Mouse (Mus musculus) midbrain, embryonic 10.5 days (tissue): ENCODE data around the gene Scgb3a1. TPM values are rescaled to one million over a fixed set of nuclear protein-coding genes. Genes with fewer than 3 reads are reported as not detected.

ENCODE experiments used
- DNase-seq: peaks from one replicate; pipeline ENCODE4 v3.0.0-alpha.2; 2017; ENCODE audit warnings: low spot score
- H3K27ac ChIP-seq: fragments of 300-500 bp; sonication (generic); replicated peaks from 2 replicates; pipeline ENCODE4 v1.5.1; 2016; ENCODE audit warnings: mild to moderate bottlenecking
- H3K27me3 ChIP-seq: fragments of 300-500 bp; sonication (generic); 2 replicates; pipeline ENCODE4 v1.6.1; 2016; ENCODE audit warnings: low read depth, mild to moderate bottlenecking; ENCODE audit not compliant: poor library complexity, severe bottlenecking
- H3K36me3 ChIP-seq: fragments of 300-500 bp; sonication (generic); 2 replicates; pipeline ENCODE4 v1.6.1; 2016; ENCODE audit warnings: mild to moderate bottlenecking, moderate library complexity
- H3K4me1 ChIP-seq: fragments of 300-500 bp; sonication (generic); 2 replicates; pipeline ENCODE4 v1.6.1; 2016
- H3K4me3 ChIP-seq: fragments of 300-500 bp; sonication (generic); 2 replicates; pipeline ENCODE4 v1.5.1; 2016; ENCODE audit warnings: mild to moderate bottlenecking, moderate library complexity
- H3K9me3 ChIP-seq: fragments of 300-500 bp; sonication (generic); replicated peaks from 2 replicates; pipeline ENCODE4 v1.6.1; 2016; ENCODE audit warnings: mild to moderate bottlenecking
- WGBS: fragments of 180-500 bp; shearing (Covaris S2); methylation state at CpG from one replicate; pipeline ENCODE4 v1.1.7; 2016; 5-methylcytosine and 5-hydroxymethylcytosine counted together
- polyA plus RNA-seq: library from polyadenylated mRNA; unstranded; fragments of >200 nt; fragmentation: Nextera tagmentation; extraction: Ambion mirVana; gene quantifications from 2 replicates; pipeline ENCODE4 v1.2.1, GENCODE M21; 2016

Scgb3a1 gene
- polyA plus RNA-seq, 1 experiment from 2014 or later = not detected

DNA sequence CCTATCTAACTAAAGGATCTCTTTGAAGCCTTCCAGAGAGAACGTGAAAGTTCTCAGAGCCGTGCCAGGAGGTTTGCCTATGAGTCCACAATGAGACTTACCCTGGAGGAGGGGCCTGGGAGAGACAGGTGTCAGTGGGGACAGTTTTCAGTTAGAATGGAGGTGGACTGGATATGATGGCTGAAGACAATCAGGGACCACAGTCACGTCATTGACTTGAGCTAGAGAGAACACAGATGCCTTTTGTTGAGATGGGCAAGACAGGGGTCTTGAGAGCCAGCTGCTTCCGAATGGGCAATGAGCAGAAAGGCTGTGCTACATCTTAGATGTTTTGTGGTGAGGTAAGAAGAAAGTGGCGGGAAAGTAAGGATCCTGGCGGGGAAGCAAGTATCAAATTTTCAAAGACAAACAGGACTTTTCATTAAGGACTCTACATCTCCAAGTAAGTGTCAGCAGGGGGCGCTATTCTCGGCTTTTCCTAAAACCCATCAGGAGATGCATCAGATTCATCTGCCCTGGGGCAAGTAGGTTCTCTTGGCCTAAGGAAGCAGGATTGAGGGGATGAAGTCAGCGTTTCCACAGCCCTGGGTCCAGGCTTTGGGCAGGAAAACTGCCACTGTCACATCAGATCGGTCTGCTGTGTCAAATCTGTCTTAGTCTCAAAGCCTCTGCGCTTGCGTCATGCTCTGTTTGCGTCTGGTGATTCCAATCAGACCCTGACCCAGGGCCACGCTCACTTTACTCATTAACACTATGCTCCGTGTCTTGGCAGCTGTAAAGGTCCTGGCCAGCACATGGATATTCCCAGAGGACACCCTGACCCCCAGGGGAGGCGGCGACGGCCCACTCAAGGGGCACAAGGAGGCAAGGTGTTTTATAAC is 13.1 kb upstream of the Scgb3a1 start:
- 0 out of 2 replicates have a peak overlapping the region, but pooled peaks have one; percentile 23 for H3K27ac ChIP-seq
- 66% methylated on average over 18 of the region's 18 CpGs for WGBS
- no peaks in the 10 kb centered on the region for H3K9me3 ChIP-seq
- no peaks in the 10 kb centered on the region for H3K27me3 ChIP-seq
- H3K4me1 ChIP-seq = peaks cover 12% of the 10 kb centered on the region
- no peaks in the 10 kb centered on the region for H3K36me3 ChIP-seq
- DNase-seq = no peak
- H3K4me3 ChIP-seq = no peak overlapping the region

DNA sequence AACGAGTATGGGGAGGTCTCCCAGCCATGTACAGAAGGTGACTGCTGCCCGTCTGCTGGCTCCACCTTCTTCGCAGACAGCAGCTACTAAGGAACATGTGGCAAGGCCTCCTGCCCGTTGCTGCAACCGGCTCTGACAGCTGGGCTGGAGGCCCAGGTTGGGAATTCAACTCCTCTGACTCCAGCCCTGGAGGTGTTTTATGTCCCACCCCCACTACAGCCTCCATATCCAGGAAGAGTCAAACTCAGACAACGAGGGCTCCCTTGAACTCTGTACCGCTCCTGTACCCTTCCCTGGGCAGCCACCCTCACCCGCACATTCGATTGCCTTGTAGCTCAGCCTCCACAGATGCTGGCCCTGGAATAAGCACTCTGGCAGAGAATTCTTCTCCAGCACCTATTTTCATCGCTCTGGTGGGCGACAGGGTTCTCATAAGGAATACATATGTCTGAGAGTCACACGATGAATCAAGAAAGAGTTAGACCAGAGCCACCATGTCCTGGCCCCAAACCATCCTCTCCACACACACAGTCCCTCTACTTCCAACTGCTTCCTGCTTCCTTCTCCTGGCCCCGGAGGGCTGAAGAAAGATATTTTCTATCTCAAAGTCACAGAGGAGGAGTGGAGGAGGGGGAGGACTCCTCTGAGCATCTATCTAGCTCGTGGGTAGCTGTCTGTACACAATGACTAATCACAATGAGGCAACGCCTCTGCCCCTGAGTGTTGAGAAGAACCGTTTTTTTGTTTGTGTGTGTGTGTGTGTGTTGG is 12.2 kb upstream of the Scgb3a1 start:
- 0 out of 2 replicates have a peak overlapping the region, but pooled peaks have one; percentile 23 for H3K27ac ChIP-seq
- H3K27me3 ChIP-seq = no peaks in the 10 kb centered on the region
- peaks cover 12% of the 10 kb centered on the region for H3K4me1 ChIP-seq
- no peak overlapping the region for H3K4me3 ChIP-seq
- no peak for DNase-seq
- H3K36me3 ChIP-seq = no peaks in the 10 kb centered on the region
- H3K9me3 ChIP-seq = no peaks in the 10 kb centered on the region
- WGBS = 86% methylated on average over 16 of the region's 16 CpGs

DNA sequence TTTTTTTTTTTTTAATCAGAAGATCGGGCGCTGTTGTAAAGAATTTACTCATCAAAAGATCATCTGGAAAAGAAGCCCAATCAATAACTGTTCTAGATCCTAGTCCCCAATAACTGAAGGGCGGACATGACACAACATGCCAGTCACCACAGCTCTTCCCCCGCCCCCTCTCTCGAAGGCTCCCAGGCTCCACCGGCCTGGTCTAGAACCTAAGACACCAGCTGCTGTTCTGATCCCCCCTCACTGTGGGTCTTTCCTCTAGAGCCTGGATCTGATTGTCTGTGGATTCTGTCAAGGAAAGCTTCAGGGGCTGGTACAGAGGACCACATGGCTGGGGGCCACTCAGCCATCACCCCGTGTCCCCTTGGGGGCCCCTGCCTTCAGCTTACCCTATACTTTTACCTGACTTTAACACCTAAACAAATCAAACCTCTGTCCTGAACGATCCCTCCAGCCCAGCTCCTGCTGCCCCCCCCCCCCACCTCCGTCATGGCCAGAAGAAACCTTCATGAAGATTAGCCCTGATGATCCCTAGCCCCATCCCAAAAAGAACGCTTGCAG is 11.6 kb upstream of the Scgb3a1 start:
- Histone ChIP-seq H3K36me3 (no peaks in the 10 kb centered on the region), H3K4me1 (peaks cover 12% of the 10 kb centered on the region), H3K27ac (no peak overlapping the region), H3K4me3 (no peak overlapping the region), H3K9me3 (no peaks in the 10 kb centered on the region), H3K27me3 (no peaks in the 10 kb centered on the region)
- WGBS = 89% methylated on average over 10 of the region's 10 CpGs
- no peak for DNase-seq

DNA sequence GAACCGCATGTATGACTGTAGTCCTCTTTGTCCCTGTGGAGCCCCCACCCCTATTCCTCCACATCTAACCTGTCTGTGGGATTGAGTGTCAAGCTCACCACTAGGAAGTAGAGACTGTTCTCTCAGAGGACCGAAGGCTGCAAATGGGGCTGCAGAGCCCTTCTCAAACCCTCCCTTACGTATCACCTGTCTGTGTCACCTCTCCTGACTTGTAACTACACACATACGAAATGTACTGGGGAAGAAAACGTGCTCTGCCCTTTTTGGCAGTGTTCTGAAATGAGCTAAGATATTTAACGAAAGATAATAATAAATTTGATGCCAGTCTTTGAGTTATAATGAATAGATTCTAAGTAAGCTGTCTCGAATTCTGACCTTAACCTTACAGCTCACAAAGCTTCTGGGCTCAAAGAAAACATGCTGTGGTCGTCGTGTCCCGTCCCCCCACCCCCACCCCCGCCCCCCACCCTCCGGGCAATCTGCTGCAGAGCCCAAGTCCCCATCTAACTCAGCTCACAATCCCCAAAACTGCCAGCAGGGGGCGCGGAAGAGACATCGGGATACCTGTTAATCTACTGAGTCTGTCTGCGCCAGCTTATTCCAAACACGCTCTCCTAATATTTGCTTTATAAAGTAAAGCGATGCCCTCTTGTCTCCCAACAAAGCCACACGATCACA is 10.9 kb upstream of the Scgb3a1 start:
- no peaks in the 10 kb centered on the region for H3K27me3 ChIP-seq
- no peaks in the 10 kb centered on the region for H3K36me3 ChIP-seq
- no peaks in the 10 kb centered on the region for H3K9me3 ChIP-seq
- H3K4me3 ChIP-seq = peak overlapping the region; percentile 12
- peak; percentile 85 for DNase-seq
- 27% methylated on average over 19 of the region's 19 CpGs for WGBS
- peaks cover 12% of the 10 kb centered on the region for H3K4me1 ChIP-seq
- no peak overlapping the region for H3K27ac ChIP-seq

DNA sequence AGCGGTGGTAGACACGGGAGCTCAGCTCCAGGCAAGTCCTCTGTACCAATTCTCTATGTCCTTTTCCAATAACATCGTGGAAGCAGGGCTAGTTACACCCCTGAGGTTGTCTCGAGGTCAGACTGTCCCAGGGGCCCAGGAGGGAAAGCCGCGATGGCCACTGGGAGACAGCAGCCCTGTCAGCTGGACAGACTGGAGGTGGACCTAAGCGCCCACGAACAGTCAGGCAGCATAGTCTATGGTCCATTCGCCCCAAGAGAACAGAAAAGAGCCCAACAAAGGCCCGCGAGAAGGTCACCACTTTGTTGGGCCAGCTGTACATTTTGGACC is 10.4 kb upstream of the Scgb3a1 start:
- Histone ChIP-seq H3K27me3 (no peaks in the 10 kb centered on the region), H3K27ac (no peak overlapping the region), H3K9me3 (no peaks in the 10 kb centered on the region), H3K4me1 (peaks cover 12% of the 10 kb centered on the region), H3K4me3 (peak overlapping the region; percentile 12), H3K36me3 (no peaks in the 10 kb centered on the region)
- no peak for DNase-seq
- WGBS = 45% methylated on average over 11 of the region's 11 CpGs

DNA sequence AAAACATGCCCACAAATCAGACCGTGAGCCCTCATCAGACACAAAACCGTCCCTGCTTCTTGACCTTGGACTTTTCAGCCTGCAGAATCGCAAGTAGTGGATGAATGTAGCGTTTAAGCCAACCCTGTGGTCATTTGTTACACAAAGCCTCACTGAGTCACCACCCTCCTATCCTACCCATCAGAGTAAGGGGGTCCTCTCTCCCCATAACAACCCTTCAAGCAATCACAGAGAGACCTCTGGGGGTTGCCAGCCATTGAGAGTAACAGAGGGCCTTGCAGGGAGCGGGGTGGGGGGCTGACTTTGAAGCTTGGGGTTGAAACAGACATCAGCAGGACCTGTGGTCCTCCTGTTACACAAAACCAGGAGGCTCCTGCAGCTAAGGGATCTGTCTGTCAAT is 8.8 kb upstream of the Scgb3a1 start:
- Histone ChIP-seq H3K36me3 (no peaks in the 10 kb centered on the region), H3K4me3 (no peak overlapping the region), H3K27ac (no peak overlapping the region), H3K4me1 (peaks cover 12% of the 10 kb centered on the region), H3K9me3 (no peaks in the 10 kb centered on the region), H3K27me3 (no peaks in the 10 kb centered on the region)
- DNase-seq = no peak
- WGBS = 89% methylated on average over 5 of the region's 5 CpGs

DNA sequence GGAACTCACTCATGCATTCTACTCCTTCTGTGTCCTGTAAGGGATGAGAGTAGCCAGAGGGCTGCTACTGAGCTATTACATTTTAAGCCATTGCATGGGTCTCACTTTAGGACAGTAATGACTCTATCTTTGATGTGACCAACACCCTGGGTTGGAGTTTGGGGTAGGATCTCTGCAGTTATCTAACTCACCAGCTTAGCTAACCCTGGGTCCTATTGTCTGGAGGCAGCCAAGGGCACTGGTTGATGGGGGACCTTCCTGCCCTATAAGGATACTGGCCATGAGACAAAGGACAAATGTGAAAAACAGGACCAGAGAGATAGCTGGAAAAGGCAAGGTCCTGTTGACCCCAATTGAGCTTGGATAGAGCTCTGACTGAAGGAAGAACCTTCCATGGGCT is 7.9 kb upstream of the Scgb3a1 start:
- Histone ChIP-seq H3K27ac (no peak overlapping the region), H3K27me3 (no peaks in the 10 kb centered on the region), H3K36me3 (no peaks in the 10 kb centered on the region), H3K4me3 (no peak overlapping the region), H3K4me1 (peaks cover 12% of the 10 kb centered on the region), H3K9me3 (no peaks in the 10 kb centered on the region)
- DNase-seq = no peak

DNA sequence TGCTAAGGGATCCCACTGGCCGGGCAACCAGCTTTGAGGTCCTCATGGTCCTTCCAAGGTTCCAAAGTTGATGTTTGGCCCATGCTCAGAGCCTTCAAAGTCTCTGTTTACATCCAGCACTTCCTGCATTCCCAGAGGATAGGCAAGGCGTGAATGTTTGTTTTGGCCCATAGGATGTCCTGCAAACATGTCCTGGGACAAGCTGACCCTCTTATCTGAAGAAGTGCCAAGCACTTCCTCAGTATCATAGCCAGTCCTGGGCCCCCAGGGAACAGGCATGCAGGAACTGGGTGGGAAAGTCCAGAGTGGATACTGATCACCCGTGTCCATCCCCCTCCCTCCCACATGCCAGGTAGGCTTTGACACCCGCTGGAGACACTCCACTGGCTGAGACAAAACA is 5.3 kb upstream of the Scgb3a1 start:
- Histone ChIP-seq H3K36me3 (no peaks in the 10 kb centered on the region), H3K4me3 (no peak overlapping the region), H3K9me3 (no peaks in the 10 kb centered on the region), H3K27me3 (no peaks in the 10 kb centered on the region), H3K4me1 (peaks cover 4% of the 10 kb centered on the region), H3K27ac (no peak overlapping the region)
- WGBS = 85% methylated on average over 4 of the region's 4 CpGs
- no peak for DNase-seq

DNA sequence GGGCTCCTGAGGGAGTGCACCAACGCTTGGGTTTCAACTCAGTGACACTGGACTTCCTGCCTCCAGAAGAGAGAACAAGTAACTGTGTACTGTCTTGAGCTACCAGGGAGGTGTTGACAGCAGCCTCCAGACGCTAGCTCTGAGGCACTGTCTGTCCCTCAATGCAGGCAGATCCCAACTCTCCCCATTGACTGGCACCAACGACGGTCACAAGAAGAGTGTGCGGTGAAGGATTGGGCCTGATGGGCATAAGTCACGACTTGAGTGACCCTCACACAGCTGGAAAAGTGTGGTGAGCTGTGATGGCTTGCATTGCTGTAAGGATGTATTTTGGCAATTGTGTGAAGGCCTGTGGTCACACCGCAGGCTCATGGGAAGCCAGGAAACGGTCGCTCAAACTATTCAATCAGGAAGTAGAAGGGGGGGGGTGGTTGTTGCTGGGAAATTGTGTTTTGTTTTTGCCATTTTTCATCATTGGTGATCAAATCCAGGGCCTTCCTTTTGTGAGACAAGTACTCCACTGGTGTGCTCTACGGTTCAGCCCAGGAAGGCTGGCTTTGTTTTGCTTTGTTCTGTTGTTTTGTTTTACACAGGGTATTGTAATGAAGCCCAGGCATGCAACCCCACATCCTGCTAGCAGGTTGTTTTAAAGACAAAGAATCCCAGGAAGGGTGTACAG is 4.5 kb upstream of the Scgb3a1 start:
- Histone ChIP-seq H3K36me3 (no peaks in the 10 kb centered on the region), H3K27ac (no peak overlapping the region), H3K4me1 (no peaks in the 10 kb centered on the region), H3K9me3 (no peaks in the 10 kb centered on the region), H3K27me3 (no peaks in the 10 kb centered on the region), H3K4me3 (no peak overlapping the region)
- DNase-seq = no peak
- WGBS = 71% methylated on average over 10 of the region's 10 CpGs

DNA sequence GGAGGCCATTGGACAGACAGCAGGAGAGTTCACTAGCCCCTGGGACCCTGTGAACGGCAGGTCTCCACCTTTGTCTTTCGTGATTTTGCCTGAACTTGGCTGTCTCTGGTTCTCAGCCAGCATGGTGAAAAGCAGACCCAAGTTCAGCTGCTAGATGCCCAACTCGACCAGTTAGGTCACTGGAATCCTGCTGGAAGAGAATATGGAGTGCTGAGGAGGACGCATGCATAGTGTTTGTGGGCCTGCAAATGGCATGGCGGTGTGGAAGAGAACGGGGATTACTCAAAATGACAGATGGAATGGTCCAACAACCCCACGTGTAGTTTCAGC is 4.0 kb upstream of the Scgb3a1 start:
- no peak overlapping the region for H3K27ac ChIP-seq
- no peak for DNase-seq
- 75% methylated on average over 7 of the region's 7 CpGs for WGBS

DNA sequence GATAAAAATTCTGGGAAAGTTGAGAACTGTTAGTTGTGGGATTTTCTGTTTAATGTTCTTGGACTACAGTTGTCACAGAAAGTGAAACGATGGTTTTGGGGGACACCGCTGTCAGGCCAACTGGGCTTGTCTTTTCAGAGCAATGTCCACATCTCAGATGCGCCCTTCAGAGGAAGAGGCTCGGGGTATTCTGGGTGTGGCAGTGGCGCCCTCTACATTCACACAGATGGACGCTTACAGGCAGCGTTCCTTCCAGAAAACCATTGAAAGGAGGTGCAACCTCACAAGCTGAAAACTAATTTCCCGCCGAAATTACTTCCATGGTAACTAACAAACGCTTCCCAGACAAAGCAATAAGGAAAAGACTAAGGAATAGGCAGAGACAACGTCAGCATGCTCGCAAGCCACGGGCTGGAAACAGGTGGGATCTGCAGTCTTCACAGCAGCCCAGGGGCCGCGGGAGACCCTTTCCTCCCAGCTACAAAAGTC is 1.1 kb upstream of the Scgb3a1 start:
- no peak overlapping the region for H3K27ac ChIP-seq
- H3K4me1 ChIP-seq = no peaks in the 10 kb centered on the region
- DNase-seq = no peak
- WGBS = 59% methylated on average over 15 of the region's 15 CpGs
- no peaks in the 10 kb centered on the region for H3K27me3 ChIP-seq
- no peak overlapping the region for H3K4me3 ChIP-seq
- H3K36me3 ChIP-seq = no peaks in the 10 kb centered on the region
- H3K9me3 ChIP-seq = no peaks in the 10 kb centered on the region

More for the DNA sequence above, 4.0 kb upstream of the Scgb3a1 start:
- H3K4me1 ChIP-seq = no peaks in the 10 kb centered on the region
- H3K4me3 ChIP-seq = no peak overlapping the region
- no peaks in the 10 kb centered on the region for H3K9me3 ChIP-seq
- H3K36me3 ChIP-seq = no peaks in the 10 kb centered on the region
- H3K27me3 ChIP-seq = no peaks in the 10 kb centered on the region
